Mouse (Mus musculus) c-Kit-positive CD71-negative TER-119-negative erythroid progenitor cells, embryonic 14.5 days (primary cell): ENCODE measurements around the gene Aup1.

ENCODE experiments used
- DNase-seq: peaks from one replicate; pipeline ENCODE4 v3.0.0-alpha.2; 2013; ENCODE audit warnings: low read depth

Gene Aup1

GRCm38 (mm10) chr6:83104158-83104557 is 49.8 kb downstream of the Aup1 start:
- DNase-seq: no peak
